Mouse (Mus musculus) midbrain, embryonic 14.5 days (tissue): ENCODE measurements around the gene Gm20458. TPM values are rescaled to one million over a fixed set of nuclear protein-coding genes. Genes with fewer than 3 reads are reported as not detected.

Experiments
- ATAC-seq: fragments of 200-750 bp; cut with Nextera tagmentation; 2 replicates; pipeline ENCODE4 v1.8.0; 2017; ENCODE audit warnings: moderate number of reproducible peaks, moderate library complexity; ENCODE audit not compliant: low FRiP score, low TSS enrichment
- DNase-seq: peaks from one replicate; pipeline ENCODE4 v3.0.0-alpha.2; 2015
- H3K27ac ChIP-seq: fragments of 300-500 bp; sonication (generic); replicated peaks from 2 replicates; pipeline ENCODE4 v1.5.1; 2014; ENCODE audit warnings: mild to moderate bottlenecking, low read depth, low read length, moderate library complexity
- H3K27me3 ChIP-seq: fragments of 300-500 bp; sonication (generic); 2 replicates; pipeline ENCODE4 v1.6.1; 2014; ENCODE audit warnings: low read length, control low read depth, mixed read lengths; ENCODE audit not compliant: control insufficient read depth, insufficient read depth
- H3K36me3 ChIP-seq: fragments of 300-500 bp; sonication (generic); 2 replicates; pipeline ENCODE4 v1.6.1; 2014; ENCODE audit warnings: low read length, control low read depth; ENCODE audit not compliant: control insufficient read depth, insufficient read depth
- H3K4me1 ChIP-seq: fragments of 300-500 bp; sonication (generic); 2 replicates; pipeline ENCODE4 v1.6.1; 2014; ENCODE audit warnings: mild to moderate bottlenecking, antibody characterized with exemption, low read length, control low read depth; ENCODE audit not compliant: control insufficient read depth, insufficient read depth
- H3K4me2 ChIP-seq: fragments of 300-500 bp; sonication (generic); 2 replicates; pipeline ENCODE4 v1.6.1; 2014; ENCODE audit warnings: mild to moderate bottlenecking, low read length, moderate library complexity
- H3K4me3 ChIP-seq: fragments of 300-500 bp; sonication (generic); replicated peaks from 2 replicates; pipeline ENCODE4 v1.5.1; 2014; ENCODE audit warnings: low read depth, low read length
- H3K9ac ChIP-seq: fragments of 300-500 bp; sonication (generic); replicated peaks from 2 replicates; pipeline ENCODE4 v1.6.1; 2014; ENCODE audit warnings: mild to moderate bottlenecking, low read length, moderate library complexity
- H3K9me3 ChIP-seq: fragments of 300-500 bp; sonication (generic); 2 replicates; pipeline ENCODE4 v1.6.1; 2016; ENCODE audit warnings: low read length, control low read depth, mixed read lengths; ENCODE audit not compliant: control insufficient read depth
- WGBS: fragments of 180-500 bp; shearing (Covaris S2); extraction: QIAGEN DNeasy Blood & Tissue Kit; methylation state at CpG from one replicate; pipeline ENCODE4 v1.1.7; 2014; 5-methylcytosine and 5-hydroxymethylcytosine counted together
- polyA plus RNA-seq: library from polyadenylated mRNA; unstranded; fragments of >200 nt; fragmentation: Nextera tagmentation; extraction: Ambion mirVana; gene quantifications from 2 replicates; pipeline ENCODE4 v1.2.1, GENCODE M21; 2014

Gene Gm20458
- polyA plus RNA-seq, 1 experiment from 2014 or later, result 5.1 TPM

- DNase-seq (no peak), ATAC-seq (no peak; the same call in 1 of the 2 replicates)
- Histone ChIP-seq H3K27me3 (no peaks in the 10 kb centered on the region), H3K4me1 (peaks cover 13% of the 10 kb centered on the region), H3K4me2 (peak overlapping the region; percentile 97), H3K9me3 (no peaks in the 10 kb centered on the region), H3K4me3 (peak overlapping the region; percentile 81), H3K9ac (peak overlapping the region; percentile 76), H3K36me3 (peaks cover 34% of the 10 kb centered on the region), H3K27ac (peak overlapping the region; percentile 80; the same call in 1 of the 2 replicates)
- 5% methylated on average over 21 of the region's 21 CpGs for WGBS
Observed at GRCm38 (mm10) chr2:164497691-164498268, 37.0 kb downstream of the Gm20458 start.

- 79% methylated on average over 5 of the region's 5 CpGs for WGBS
- H3K36me3 ChIP-seq, result peaks cover 49% of the 10 kb centered on the region
- H3K4me1 ChIP-seq, result peaks cover 13% of the 10 kb centered on the region
- no peak overlapping the region for H3K9ac ChIP-seq
- ATAC-seq (no peak), DNase-seq (no peak)
- no peak overlapping the region for H3K4me3 ChIP-seq
- no peak overlapping the region for H3K4me2 ChIP-seq
- no peaks in the 10 kb centered on the region for H3K27me3 ChIP-seq
- no peaks in the 10 kb centered on the region for H3K9me3 ChIP-seq
- H3K27ac ChIP-seq, result no peak overlapping the region
Observed at GRCm38 (mm10) chr2:164499317-164499716, 38.5 kb downstream of the Gm20458 start.

GRCm38 (mm10) chr2:164500511-164500910 is 39.7 kb downstream of the Gm20458 start:
- Histone ChIP-seq H3K9me3 (no peaks in the 10 kb centered on the region), H3K4me3 (no peak overlapping the region), H3K9ac (no peak overlapping the region), H3K27me3 (no peaks in the 10 kb centered on the region), H3K4me1 (peaks cover 13% of the 10 kb centered on the region), H3K36me3 (peaks cover 61% of the 10 kb centered on the region), H3K27ac (no peak overlapping the region), H3K4me2 (no peak overlapping the region)
- DNase-seq (no peak), ATAC-seq (no peak)
- WGBS, result 97% methylated on average over 7 of the region's 7 CpGs

- no peaks in the 10 kb centered on the region for H3K4me1 ChIP-seq
- no peak overlapping the region for H3K4me2 ChIP-seq
- no peak overlapping the region for H3K9ac ChIP-seq
- peaks cover 67% of the 10 kb centered on the region for H3K36me3 ChIP-seq
- no peaks in the 10 kb centered on the region for H3K9me3 ChIP-seq
- H3K4me3 ChIP-seq, result no peak overlapping the region
- no peak for ATAC-seq
- DNase-seq, result no peak
- H3K27me3 ChIP-seq, result no peaks in the 10 kb centered on the region
- WGBS, result 98% methylated on average over 3 of the region's 3 CpGs
- no peak overlapping the region for H3K27ac ChIP-seq
Observed at GRCm38 (mm10) chr2:164504919-164505318, 44.2 kb downstream of the Gm20458 start.

GRCm38 (mm10) chr2:164505619-164506347 is 45.0 kb downstream of the Gm20458 start:
- Histone ChIP-seq H3K4me3 (no peak overlapping the region), H3K9me3 (no peaks in the 10 kb centered on the region), H3K9ac (no peak overlapping the region), H3K4me2 (no peak overlapping the region), H3K27me3 (no peaks in the 10 kb centered on the region), H3K36me3 (peaks cover 59% of the 10 kb centered on the region), H3K27ac (no peak overlapping the region), H3K4me1 (no peaks in the 10 kb centered on the region)
- ATAC-seq (no peak), DNase-seq (no peak)
- 97% methylated on average over 4 of the region's 4 CpGs for WGBS

GRCm38 (mm10) chr2:164507811-164508210 is 47.0 kb downstream of the Gm20458 start:
- no peaks in the 10 kb centered on the region for H3K4me1 ChIP-seq
- no peaks in the 10 kb centered on the region for H3K9me3 ChIP-seq
- ATAC-seq, result no peak
- no peak overlapping the region for H3K9ac ChIP-seq
- 87% methylated on average over 19 of the region's 19 CpGs for WGBS
- no peak overlapping the region for H3K4me3 ChIP-seq
- H3K4me2 ChIP-seq, result no peak overlapping the region
- H3K27ac ChIP-seq, result no peak overlapping the region
- DNase-seq, result no peak
- H3K27me3 ChIP-seq, result no peaks in the 10 kb centered on the region
- peaks cover 40% of the 10 kb centered on the region for H3K36me3 ChIP-seq

- Histone ChIP-seq H3K27me3 (no peaks in the 10 kb centered on the region), H3K4me1 (no peaks in the 10 kb centered on the region), H3K4me3 (no peak overlapping the region), H3K9me3 (no peaks in the 10 kb centered on the region), H3K4me2 (no peak overlapping the region), H3K9ac (no peak overlapping the region), H3K36me3 (peaks cover 11% of the 10 kb centered on the region), H3K27ac (no peak overlapping the region)
- no peak for ATAC-seq
- 50% methylated on average over 5 of the region's 5 CpGs for WGBS
- DNase-seq, result no peak
Observed at GRCm38 (mm10) chr2:164510621-164511190, 49.9 kb downstream of the Gm20458 start.

- no peaks in the 10 kb centered on the region for H3K27me3 ChIP-seq
- no peaks in the 10 kb centered on the region for H3K9me3 ChIP-seq
- no peak overlapping the region for H3K9ac ChIP-seq
- H3K36me3 ChIP-seq, result no peaks in the 10 kb centered on the region
- H3K4me2 ChIP-seq, result no peak overlapping the region
- DNase-seq (no peak), ATAC-seq (no peak)
- H3K4me1 ChIP-seq, result no peaks in the 10 kb centered on the region
- no peak overlapping the region for H3K4me3 ChIP-seq
- WGBS, result 71% methylated on average over 11 of the region's 14 CpGs
- no peak overlapping the region for H3K27ac ChIP-seq
Observed at GRCm38 (mm10) chr2:164512121-164512909, 51.5 kb downstream of the Gm20458 start.
